Mouse (Mus musculus) kidney, postnatal 14 days (tissue): Measurements from ENCODE around the gene Cep95.

Experiments
- DNase-seq: peaks from one replicate; pipeline ENCODE4 v3.0.0; 2022; ENCODE audit warnings: mixed read lengths

Gene Cep95

GRCm38 (mm10) chr11:106815331-106815730 lies 26.3 kb downstream of the Cep95 start:
- DNase-seq: no peak

- no peak for DNase-seq
These were observed 26.7 kb downstream of the Cep95 start for GRCm38 (mm10) chr11:106815761-106816160.

- DNase-seq: no peak
These were observed 27.3 kb downstream of the Cep95 start for GRCm38 (mm10) chr11:106816316-106816715.

GRCm38 (mm10) chr11:106817156-106817555 lies 28.1 kb downstream of the Cep95 start:
- DNase-seq: no peak

GRCm38 (mm10) chr11:106817808-106818207 lies 28.8 kb downstream of the Cep95 start:
- DNase-seq: no peak

- peak; percentile 62 for DNase-seq
These were observed 29.3 kb downstream of the Cep95 start for GRCm38 (mm10) chr11:106818341-106818740.

GRCm38 (mm10) chr11:106819595-106819994 lies 30.5 kb downstream of the Cep95 start:
- DNase-seq: no peak

- DNase-seq: no peak
These were observed 31.2 kb downstream of the Cep95 start for GRCm38 (mm10) chr11:106820252-106820651.

GRCm38 (mm10) chr11:106820972-106821371 lies 31.9 kb downstream of the Cep95 start:
- peak; percentile 83 for DNase-seq

GRCm38 (mm10) chr11:106821397-106821796 lies 32.3 kb downstream of the Cep95 start:
- DNase-seq: no peak

GRCm38 (mm10) chr11:106822491-106822890 lies 33.4 kb downstream of the Cep95 start:
- no peak for DNase-seq

GRCm38 (mm10) chr11:106822911-106823310 lies 33.9 kb downstream of the Cep95 start:
- no peak for DNase-seq

GRCm38 (mm10) chr11:106823741-106824140 lies 34.7 kb downstream of the Cep95 start:
- DNase-seq: no peak

GRCm38 (mm10) chr11:106824403-106824802 lies 35.4 kb downstream of the Cep95 start:
- DNase-seq: no peak

- no peak for DNase-seq
These were observed 39.0 kb downstream of the Cep95 start for GRCm38 (mm10) chr11:106828079-106828478.

GRCm38 (mm10) chr11:106842002-106842401 lies 53.0 kb downstream of the Cep95 start:
- peak; percentile 19 for DNase-seq

- no peak for DNase-seq
These were observed 62.4 kb downstream of the Cep95 start for GRCm38 (mm10) chr11:106851438-106851837.
